Mouse (Mus musculus): ENCODE data around the gene Rbx1.
A peak's percentile ranks its signal among the peaks of the same experiment; 100 is the strongest.

Gene Rbx1

GRCm38 (mm10) chr15:81485483-81485882 is 19.4 kb downstream of the Rbx1 start:
- DNase-seq (ENCODE audit: low spot score) = no peak

- DNase-seq (ENCODE audit: low spot score) = no peak
Observed at GRCm38 (mm10) chr15:81503466-81503865, 37.4 kb downstream of the Rbx1 start.

- no peak for DNase-seq (ENCODE audit: low spot score)
Observed at GRCm38 (mm10) chr15:81503995-81504394, 37.9 kb downstream of the Rbx1 start.

GRCm38 (mm10) chr15:81507201-81507600 is 41.1 kb downstream of the Rbx1 start:
- DNase-seq (ENCODE audit: low spot score) = no peak

- no peak for DNase-seq (ENCODE audit: low spot score)
Observed at GRCm38 (mm10) chr15:81510621-81511020, 44.5 kb downstream of the Rbx1 start.

DNA sequence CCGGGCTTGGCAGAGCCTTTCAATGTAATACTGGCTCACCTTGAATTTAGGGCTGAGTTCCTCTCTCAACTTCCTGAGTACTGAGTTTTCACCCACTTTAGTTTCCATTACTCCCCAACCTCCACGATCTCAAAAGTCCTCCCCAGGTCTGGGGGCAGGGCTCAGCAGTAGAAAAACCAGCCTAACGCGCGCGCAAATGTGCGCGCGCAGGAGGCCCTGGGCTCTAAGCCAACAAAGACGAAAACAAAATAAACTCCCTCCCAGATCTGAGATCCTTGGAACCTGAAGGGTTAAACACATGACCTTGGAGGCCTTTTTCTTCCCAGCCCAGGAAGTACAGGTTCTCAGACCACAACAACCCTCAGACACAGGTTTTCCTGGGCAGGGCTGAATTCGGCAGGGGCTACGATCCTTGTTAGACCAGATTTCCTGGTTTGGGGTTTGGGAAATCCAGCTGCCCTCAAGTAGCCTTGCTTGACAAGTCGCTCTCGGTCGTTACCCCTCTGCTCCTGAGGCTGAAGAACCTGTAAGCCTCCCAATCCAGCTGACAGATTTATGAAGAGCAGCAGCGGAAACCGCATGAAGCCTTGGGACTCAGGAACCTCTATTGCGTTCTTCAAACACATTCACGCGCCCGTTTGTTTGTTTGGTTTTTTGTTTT is 45.6 kb downstream of the Rbx1 start:
- DNase-seq (ENCODE audit: low spot score) = no peak

DNA sequence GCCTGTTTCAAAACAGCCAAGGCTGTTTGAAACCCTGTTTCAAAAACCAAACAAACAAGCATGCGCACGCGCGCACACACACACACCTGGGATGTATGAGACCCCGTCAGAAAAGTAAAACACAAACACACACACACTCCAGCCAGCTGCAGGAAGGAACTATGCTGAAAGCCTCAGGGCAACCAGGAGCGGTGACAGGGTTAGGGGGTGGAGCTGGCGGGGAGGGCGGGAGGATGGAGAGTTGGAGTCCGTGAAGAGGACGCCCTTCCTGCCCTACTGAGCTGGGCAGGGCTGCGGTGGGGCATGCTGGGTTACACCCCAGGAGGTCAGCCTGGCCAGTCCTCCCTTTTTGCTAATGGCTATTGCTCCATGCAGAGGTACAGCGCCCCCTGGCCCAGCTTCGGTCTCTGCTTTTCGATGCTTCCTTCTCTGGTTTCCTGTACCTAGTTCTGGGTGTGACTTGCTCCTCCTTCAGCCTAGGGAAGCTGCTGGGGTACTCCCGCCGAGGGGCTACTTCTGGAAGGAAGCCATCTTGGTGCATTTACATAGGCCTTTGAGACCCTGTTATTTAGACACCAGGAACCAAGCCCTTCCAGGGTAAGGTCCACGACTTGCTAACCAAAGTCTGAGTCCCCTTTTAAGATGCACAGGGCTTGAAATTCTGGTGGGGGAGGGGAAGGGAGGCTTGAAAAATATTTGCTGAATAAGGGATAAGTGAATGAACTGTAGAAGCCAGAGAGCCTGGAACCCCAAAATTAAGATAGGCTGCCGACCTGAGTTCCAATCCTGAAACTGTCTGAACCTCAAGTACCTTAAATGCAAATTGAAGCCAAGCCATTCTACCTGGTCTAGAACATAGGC is 48.2 kb downstream of the Rbx1 start:
- peak; percentile 51 for DNase-seq (ENCODE audit: low spot score)

GRCm38 (mm10) chr15:81515221-81515620 is 49.1 kb downstream of the Rbx1 start:
- DNase-seq (ENCODE audit: low spot score) = no peak

DNA sequence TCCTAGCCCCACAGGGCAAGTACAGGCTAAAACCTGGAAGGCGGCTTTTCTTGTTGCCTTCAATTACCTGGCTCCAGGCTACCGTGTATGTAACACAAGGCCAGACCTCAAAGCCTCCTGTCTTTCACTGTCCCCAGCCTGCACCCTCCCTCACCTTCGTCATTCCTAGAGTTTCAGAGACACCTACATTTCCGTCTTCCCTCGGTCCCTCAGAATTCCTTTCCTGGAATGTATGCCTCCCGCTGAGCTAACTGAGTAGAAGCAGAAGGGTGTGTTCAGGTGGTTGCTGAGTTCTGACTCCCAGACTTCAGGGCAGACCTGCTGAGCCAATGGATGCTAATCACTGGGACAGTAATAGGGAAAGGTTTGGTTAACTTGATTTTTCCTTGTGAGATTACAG is 51.9 kb downstream of the Rbx1 start:
- DNase-seq (ENCODE audit: low spot score) = no peak

GRCm38 (mm10) chr15:81518761-81519160 is 52.7 kb downstream of the Rbx1 start:
- no peak for DNase-seq (ENCODE audit: low spot score)

DNA sequence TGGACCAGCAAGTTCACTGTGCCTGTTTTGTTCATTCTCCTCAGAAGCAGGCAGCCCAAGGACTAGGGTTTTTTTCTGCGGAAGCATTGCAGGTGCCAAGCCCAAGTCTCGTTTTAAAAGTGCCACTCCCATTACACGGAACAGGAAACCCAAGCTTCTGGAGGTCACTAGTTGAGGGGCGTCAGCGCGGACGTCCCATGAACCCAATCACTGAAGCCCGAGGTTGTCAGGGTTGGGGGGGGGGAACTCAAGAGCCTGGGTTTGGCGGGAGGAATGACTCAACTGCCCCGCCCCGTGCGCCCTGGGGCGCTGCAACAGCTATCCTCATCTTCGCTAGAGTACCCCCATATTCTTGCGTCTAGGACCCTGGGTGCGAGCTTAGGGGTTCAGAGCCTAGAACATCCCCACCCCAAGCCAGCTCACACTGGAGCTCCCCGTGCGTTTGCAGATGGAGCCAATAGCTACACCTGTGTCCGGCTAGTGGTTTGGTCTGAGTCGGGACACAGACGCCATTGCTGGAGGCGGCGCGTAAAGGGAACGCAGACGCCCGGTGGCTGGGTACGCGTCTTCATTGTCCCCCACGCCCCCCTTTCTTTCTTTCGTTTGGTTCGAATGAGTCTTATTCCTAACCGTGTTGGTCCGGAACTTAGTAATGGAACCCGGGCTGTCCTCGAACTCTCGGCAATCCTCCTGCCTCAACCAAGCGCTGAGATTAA is 56.1 kb downstream of the Rbx1 start:
- peak; percentile 70 for DNase-seq (ENCODE audit: low spot score)

GRCm38 (mm10) chr15:81522761-81523168 is 56.7 kb downstream of the Rbx1 start:
- peak; percentile 68 for DNase-seq (ENCODE audit: low spot score)

DNA sequence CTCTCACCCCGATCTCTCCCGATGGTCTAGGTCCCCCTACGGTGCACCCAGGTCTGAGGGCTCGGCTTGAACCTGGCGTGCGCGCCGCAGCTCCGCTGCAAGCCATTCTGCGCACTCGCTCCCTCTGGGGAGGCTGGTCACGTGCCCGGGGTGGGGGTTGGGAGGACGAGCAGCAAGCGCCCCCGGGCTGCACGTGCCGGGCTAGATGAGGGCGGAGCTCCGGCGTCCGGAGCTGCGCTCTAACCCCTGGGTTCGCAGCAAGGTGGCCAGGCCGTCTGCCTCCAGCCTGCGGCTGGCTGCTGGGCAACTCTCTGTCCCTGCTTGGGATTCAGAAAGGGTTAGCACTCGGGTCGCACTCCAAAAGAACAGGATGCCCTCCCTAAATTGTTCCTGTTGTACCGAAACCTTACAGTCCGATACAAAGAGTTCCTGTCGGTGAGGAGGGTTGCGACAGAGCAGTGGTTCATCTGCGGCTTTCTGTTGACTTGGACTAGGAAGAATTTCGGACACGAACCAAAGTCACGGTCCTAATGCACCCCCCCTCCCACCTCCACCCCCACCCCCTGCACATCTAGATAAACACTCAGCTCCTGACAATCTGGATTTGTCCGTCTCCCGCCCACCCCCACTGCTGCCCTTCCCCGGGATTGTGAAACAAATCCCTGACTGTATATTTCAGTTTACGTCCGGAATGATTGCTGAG is 57.2 kb downstream of the Rbx1 start:
- peak; percentile 82 for DNase-seq (ENCODE audit: low spot score)

- DNase-seq (ENCODE audit: low spot score) = no peak
Observed at GRCm38 (mm10) chr15:81523901-81524300, 57.8 kb downstream of the Rbx1 start.
